Mouse (Mus musculus): ENCODE data around the gene Adamts20.
"Not testable (repeated sequence)": the region's sequence is repeated elsewhere in the genome, so short reads cannot be mapped to it uniquely, and the experiment has no call there.

Gene Adamts20

DNA sequence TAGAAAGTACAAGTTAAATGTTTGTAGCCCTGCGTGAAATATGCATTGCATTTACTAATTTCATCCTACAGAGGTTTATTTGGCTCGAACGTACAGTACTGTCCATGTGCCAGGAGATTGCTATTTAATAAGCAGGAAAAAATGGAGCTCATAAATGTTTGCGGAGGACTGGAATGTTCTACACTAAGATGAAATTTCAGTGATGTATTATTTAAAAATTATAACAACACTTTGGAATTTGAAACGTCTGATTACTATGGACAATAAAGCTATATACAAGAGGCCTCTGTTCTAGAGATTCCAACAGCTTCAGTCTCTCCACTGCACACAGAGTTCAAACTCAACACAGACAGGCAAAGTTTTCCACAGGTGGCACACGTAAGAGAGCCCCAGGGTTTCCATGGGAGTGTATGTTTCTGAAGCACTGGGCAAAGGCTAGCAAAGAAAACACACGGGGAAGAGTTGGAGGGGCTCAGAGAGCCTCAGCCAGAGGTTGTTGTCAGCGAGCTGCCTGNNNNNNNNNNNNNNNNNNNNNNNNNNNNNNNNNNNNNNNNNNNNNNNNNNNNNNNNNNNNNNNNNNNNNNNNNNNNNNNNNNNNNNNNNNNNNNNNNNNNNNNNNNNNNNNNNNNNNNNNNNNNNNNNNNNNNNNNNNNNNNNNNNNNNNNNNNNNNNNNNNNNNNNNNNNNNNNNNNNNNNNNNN, 20.6 kb downstream of the Adamts20 start:
- DNase-seq (ENCODE audit: low read depth, low spot score) = no peak

GRCm38 (mm10) chr15:94444043-94444436, 21.2 kb downstream of the Adamts20 start:
- DNase-seq (ENCODE audit: low read depth, low spot score) = no peak

- DNase-seq (ENCODE audit: low read depth, low spot score) = no peak
These were observed 22.2 kb downstream of the Adamts20 start for GRCm38 (mm10) chr15:94443025-94443424.

DNA sequence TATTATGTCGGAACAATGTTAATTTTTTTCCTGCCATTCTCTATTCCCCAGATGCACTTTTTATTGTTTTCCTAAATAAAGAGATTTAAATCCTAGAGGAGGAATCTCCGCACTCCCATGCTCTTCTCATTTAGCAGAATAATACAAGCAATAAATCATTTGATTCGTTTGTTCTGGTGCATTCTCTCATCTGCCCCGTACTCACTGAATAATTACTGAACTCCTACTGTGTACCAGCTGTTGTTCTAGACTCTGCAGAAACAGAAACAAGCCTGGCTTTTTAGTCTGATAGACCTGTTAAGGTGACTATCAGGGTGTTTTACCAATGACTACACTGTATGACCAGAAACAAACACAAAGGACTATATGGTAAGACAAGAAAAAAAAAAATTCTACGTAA, 29.7 kb downstream of the Adamts20 start:
- DNase-seq (ENCODE audit: low read depth, low spot score) = no peak

DNA sequence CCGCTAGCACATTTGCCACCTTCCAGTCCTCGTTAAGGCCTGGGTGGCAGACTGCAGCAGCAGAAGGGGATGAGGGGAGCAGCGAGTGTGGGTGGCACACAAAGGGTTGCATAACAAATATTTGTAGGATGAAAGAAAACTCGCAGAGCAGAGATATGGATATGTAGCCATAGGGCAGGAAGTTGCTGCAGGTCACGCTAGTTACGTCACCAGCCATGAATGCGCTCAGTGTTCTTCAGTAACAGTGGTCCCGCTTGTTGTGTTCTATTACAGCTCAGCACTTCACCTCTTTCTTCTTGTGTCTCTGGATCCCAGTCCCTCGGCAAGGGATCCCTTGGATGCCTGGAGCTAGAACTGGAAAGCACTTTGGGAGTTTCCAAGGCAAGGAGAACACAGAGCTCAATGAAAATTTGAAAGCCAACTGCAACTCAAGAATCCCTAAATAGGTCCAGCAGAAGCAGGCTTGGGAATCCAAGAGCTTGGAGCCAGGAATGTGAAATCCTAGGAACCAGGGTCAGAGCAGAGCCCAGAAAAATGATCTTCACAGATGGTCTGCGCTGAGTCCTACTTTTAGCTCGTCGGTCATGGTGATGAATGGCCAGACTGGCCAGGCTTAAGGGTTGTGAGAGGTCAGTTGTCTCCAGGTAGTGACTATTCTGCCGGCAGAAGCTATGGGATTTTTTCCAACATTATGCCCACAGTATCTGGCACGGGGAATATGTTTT, 34.4 kb downstream of the Adamts20 start:
- DNase-seq (ENCODE audit: low read depth, low spot score) = no peak

GRCm38 (mm10) chr15:94428726-94429125, 36.5 kb downstream of the Adamts20 start:
- DNase-seq (ENCODE audit: low read depth, low spot score) = no peak

DNA sequence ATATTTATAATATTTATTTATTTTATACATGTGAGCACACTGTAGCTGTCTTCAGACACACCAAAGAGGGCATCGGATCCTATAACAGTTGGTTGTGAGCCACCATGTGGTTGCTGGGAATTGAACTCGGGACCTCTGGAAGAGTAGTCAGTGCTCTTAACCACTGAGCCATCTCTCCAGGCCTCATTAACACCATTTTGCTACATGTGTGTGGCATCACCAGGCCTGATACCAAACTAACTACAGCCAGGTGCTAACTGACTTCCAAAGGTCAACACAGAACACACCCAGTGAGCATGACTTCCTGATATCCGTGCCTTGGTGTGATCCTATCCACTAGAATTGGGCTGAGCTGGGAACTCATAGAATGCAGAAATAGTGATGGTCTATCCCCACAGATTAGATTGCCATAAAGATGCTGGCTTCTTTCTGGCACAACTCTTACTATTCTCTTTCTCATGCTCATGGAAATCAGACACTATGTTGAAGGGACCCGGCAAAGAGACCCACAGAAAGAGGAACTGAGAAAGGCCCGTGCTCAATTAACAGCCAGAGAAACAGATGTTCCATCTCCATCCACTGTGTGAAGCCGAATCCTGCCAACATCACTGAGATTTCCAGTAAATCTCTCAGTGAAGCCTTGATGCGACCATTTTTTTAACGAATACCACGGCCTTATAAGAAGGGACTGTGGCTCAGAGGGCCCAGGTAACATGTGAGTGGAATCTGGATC, 37.6 kb downstream of the Adamts20 start:
- DNase-seq (ENCODE audit: low read depth, low spot score) = no peak

DNA sequence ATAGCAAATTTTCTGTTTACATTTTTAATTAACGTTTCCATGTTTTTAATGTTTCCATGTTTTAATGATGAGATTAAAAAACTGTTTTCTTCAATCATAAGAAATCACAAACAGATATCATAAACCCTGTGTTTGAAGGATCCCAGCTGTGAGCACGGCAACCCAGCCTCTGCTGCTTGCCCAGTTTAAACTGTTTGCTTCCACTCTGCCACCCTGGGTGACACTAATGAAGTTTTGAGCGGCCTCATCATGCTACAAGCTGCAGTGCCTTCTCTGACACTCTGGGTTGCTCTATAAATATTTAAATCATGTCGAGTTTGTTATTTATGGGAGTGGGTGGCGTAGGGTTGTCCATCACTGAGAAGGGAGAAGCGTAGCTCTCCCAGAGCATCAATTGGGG, 44.7 kb downstream of the Adamts20 start:
- no peak for DNase-seq (ENCODE audit: low read depth, low spot score)

GRCm38 (mm10) chr15:94419167-94419566, 46.1 kb downstream of the Adamts20 start:
- DNase-seq (ENCODE audit: low read depth, low spot score) = no peak

- DNase-seq (ENCODE audit: low read depth, low spot score) = no peak
These were observed 46.8 kb downstream of the Adamts20 start for GRCm38 (mm10) chr15:94418427-94418826.

GRCm38 (mm10) chr15:94417216-94418155, 47.7 kb downstream of the Adamts20 start:
- DNase-seq (ENCODE audit: low read depth, low spot score) = no peak

GRCm38 (mm10) chr15:94409832-94410231, 55.4 kb downstream of the Adamts20 start:
- DNase-seq (ENCODE audit: low read depth, low spot score) = no peak

- no peak for DNase-seq (ENCODE audit: low read depth, low spot score)
These were observed 58.9 kb downstream of the Adamts20 start for GRCm38 (mm10) chr15:94406364-94406763.

GRCm38 (mm10) chr15:94404071-94404545, 61.1 kb downstream of the Adamts20 start:
- no peak for DNase-seq (ENCODE audit: low read depth, low spot score)

DNA sequence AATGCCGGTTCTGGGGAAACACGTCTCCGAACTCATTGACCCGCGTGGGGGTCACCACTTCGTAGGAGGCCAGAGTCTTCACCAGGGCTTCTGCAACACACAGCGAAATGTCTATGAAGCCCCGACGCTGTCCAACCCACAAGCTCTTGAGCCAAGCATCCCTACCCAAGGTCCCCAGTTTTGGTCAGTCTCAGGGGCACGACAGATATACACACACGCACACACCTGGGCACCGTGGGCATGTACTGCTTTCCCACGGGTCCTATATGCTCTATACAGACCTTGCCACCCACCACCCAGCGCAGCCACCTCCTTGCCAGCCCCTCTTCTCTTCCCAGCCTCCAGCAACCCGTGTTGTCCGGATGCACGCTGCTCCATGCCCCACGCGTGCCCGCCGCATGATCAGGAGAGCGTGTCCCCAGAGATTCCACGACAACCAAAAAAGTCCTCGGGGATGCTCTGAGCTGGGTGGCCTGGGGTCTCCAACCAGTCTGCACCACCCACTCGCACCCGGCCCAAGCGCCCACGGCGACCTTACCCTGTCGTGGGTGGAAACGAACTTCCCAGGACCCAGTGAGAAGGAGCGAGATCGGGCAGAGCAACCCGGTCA, 61.7 kb downstream of the Adamts20 start:
- no peak for DNase-seq (ENCODE audit: low read depth, low spot score)

GRCm38 (mm10) chr15:94403018-94403417, 62.2 kb downstream of the Adamts20 start:
- no peak for DNase-seq (ENCODE audit: low read depth, low spot score)

DNA sequence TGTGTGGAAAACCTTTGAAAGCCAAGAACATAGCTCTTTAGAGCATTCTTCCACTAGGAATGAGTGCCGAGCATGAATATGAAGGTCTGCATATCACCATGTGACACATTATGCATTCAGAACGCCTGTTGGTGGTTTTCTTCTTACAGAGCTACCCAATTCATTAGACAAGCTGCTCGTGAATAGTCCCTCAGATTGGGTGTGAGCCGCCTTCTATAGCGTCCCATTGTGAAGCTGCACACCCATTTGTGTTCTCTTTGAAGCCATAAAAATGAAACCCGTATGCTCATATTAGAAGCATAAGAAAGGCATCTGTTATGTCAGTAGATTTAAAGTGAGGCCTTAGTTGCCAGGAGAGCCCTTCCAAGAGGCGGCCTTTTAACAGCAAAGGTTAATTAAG, 72.5 kb downstream of the Adamts20 start:
- DNase-seq (ENCODE audit: low read depth, low spot score) = no peak

GRCm38 (mm10) chr15:94390127-94390526, 75.1 kb downstream of the Adamts20 start:
- not testable (repeated sequence) for DNase-seq (ENCODE audit: low read depth, low spot score)

DNA sequence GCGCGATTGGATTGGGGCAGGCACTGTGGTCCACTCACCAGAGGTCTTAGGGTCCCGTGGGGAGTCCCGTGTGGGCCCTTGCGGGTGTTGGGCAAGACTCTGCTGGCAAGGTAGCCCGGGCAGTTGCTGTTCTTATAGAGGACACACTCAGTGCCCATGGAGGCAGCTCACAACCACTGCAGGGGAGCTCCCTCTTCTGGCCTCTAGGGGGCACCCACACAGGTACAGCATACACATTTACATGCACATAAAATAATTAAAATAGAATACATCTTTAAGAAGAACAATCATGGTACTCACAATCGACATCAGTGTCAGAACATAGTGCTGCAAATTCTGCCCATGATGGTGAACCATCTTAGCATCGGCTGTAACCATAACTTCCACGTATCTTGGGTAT, 85.8 kb downstream of the Adamts20 start:
- DNase-seq (ENCODE audit: low read depth, low spot score) = no peak

DNA sequence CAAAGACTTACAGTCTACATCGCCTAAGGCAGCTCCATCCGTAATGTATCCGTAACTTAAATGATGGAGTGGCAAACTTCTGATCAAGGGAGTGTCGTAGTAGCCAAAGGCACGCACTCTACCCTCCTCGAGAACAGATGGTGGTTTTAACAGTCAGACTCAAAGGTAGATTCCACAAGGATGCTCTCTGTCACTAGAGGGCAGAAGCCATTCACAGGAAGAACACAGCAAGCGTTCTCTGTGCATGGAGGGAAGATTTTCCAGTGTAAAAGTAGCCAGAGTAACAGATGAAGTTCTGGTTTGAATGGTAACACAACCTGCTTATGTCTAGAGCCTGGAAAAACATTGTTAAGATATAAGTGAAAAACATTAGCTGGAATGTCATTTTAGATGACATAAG, 92.7 kb downstream of the Adamts20 start:
- DNase-seq (ENCODE audit: low read depth, low spot score) = peak; percentile 7

DNA sequence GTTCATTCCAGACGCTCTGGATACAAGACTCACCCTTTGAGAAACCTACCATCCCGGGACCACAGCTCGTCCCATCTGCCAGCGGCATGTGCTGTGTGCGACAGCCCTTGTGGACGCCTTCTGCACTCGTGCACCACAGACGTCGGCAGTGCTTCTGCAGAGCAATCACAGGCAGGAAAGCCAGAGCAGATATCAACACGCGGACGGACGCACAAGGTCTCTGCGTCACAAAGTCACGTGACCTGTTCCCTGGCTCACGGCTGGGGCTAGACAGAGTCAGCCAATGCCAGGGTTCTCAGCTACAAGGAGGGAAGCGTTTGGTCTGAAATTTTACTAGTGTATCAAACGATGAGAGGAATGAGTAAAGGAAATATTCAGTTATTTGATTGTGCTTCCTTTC, 116.2 kb downstream of the Adamts20 start:
- no peak for DNase-seq (ENCODE audit: low read depth, low spot score)
